Mouse (Mus musculus) bone marrow macrophage, adult 2 months (primary cell): Measurements from ENCODE around the gene Rpf1.

Experiments used
- CTCF ChIP-seq: IDR thresholded peaks from 2 replicates; pipeline ENCODE4 v1.5.1; 2012; ENCODE audit warnings: low read depth, mild to moderate bottlenecking, low read length, moderate library complexity
- POLR2A ChIP-seq: IDR thresholded peaks from 2 replicates; pipeline ENCODE4 v1.6.1; 2012; ENCODE audit warnings: mild to moderate bottlenecking, low read depth, low read length, borderline replicate concordance

DNA sequence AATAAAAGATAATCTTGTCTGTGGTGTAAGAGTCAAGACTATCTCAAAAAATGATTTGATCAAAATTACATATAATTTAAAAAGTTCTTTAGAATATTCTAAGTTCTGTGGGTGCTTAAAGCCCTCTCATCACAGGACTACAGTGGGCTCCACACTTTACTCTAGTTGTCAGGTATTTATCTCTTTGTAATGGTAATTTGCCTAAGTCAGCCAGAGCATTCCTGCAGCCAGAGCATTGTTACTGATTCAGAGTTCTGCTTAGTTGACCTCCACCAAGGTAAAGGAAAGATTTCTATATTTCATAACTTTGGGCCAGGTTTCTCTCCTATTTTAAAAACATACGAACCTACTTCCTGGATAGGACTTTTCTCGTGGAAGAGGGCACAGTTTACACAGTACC, 52.0 kb downstream of the Rpf1 start:
- no peak for TF ChIP-seq CTCF
- no peak for TF ChIP-seq POLR2A
